Mouse (Mus musculus) MEL (cell line): ENCODE results near the gene Mylk4. TPM values are rescaled to one million over a fixed set of nuclear protein-coding genes. Genes with fewer than 3 reads are reported as not detected.

Experiments
- DNase-seq: peaks from one replicate; pipeline ENCODE4 v3.0.0; 2011; ENCODE audit warnings: low read depth, low spot score
- H3K27ac ChIP-seq: 2 replicates; pipeline ENCODE4 v1.5.1; 2012; ENCODE audit warnings: low read depth, mild to moderate bottlenecking, control low read depth, low read length, moderate library complexity; ENCODE audit not compliant: control insufficient read depth
- H3K27me3 ChIP-seq, 2 experiments: fragments of 150-350 bp in 1 of 2; sonication (generic) in 1 of 2; 2 replicates each; pipeline ENCODE4 v1.6.1; 2012; ENCODE audit warnings: low read length in 2 of 2, mild to moderate bottlenecking in 2 of 2, improper control_type of control experiment in 1 of 2, moderate library complexity in 1 of 2; ENCODE audit not compliant: insufficient read depth in 2 of 2, control insufficient read depth in 1 of 2
- H3K36me3 ChIP-seq, 2 experiments: 2 replicates each; pipeline ENCODE4 v1.6.1; 2012 to 2014; ENCODE audit warnings: low read length in 2 of 2, improper control_type of control experiment in 1 of 2, inconsistent platforms in 1 of 2, mild to moderate bottlenecking in 1 of 2; ENCODE audit not compliant: insufficient read depth in 2 of 2, control insufficient read depth in 1 of 2
- H3K4me1 ChIP-seq, 2 experiments: fragments of 150-350 bp in 1 of 2; sonication (generic) in 1 of 2; 2 replicates each; pipeline ENCODE4 v1.6.1; 2012; ENCODE audit warnings: low read length in 2 of 2, improper control_type of control experiment in 1 of 2, mild to moderate bottlenecking in 1 of 2; ENCODE audit not compliant: insufficient read depth in 2 of 2, control insufficient read depth in 1 of 2
- H3K4me3 ChIP-seq, 2 experiments: fragments of 150-350 bp in 1 of 2; sonication (generic) in 1 of 2; 2 replicates each; pipeline ENCODE4 v1.5.1; 2012; ENCODE audit warnings: low read depth in 2 of 2, low read length in 2 of 2, mild to moderate bottlenecking in 2 of 2, moderate library complexity in 2 of 2, control low read depth in 1 of 2, improper control_type of control experiment in 1 of 2; ENCODE audit not compliant: control insufficient read depth in 1 of 2, insufficient read depth in 1 of 2
- H3K79me2 ChIP-seq: 2 replicates; pipeline ENCODE4 v1.6.1; 2012; ENCODE audit warnings: mild to moderate bottlenecking, low read length, moderate library complexity; ENCODE audit not compliant: control insufficient read depth, poor library complexity, insufficient read depth
- H3K9ac ChIP-seq: 2 replicates; pipeline ENCODE4 v1.6.1; 2012; ENCODE audit warnings: low read depth, mild to moderate bottlenecking, control low read depth, low read length, moderate library complexity; ENCODE audit not compliant: control insufficient read depth, poor library complexity, severe bottlenecking
- H3K9me3 ChIP-seq: fragments of 150-350 bp; sonication (generic); replicated peaks from 2 replicates; pipeline ENCODE4 v1.6.1; 2012; ENCODE audit warnings: mild to moderate bottlenecking, low read length, improper control_type of control experiment, moderate library complexity; ENCODE audit not compliant: insufficient read depth
- BHLHE40 ChIP-seq: IDR thresholded peaks from 2 replicates; pipeline ENCODE4 v1.6.1; 2012; ENCODE audit warnings: low read depth, mild to moderate bottlenecking, inconsistent platforms, low read length, improper control_type of control experiment, borderline replicate concordance
- CHD1 ChIP-seq: IDR thresholded peaks from 2 replicates; pipeline ENCODE4 v1.6.1; 2012; ENCODE audit warnings: low read depth, mild to moderate bottlenecking, inconsistent platforms, low read length, improper control_type of control experiment
- ELF1 ChIP-seq: IDR thresholded peaks from 2 replicates; pipeline ENCODE4 v1.6.1; 2014; ENCODE audit warnings: low read depth, mild to moderate bottlenecking, inconsistent platforms, low read length, improper control_type of control experiment, moderate library complexity
- EP300 ChIP-seq, 2 experiments: IDR thresholded peaks; 2 replicates each; pipeline ENCODE4 v1.6.1; 2011; ENCODE audit warnings: improper control_type of control experiment in 2 of 2, low read length in 2 of 2, low read depth in 1 of 2, mild to moderate bottlenecking in 1 of 2
- ETS1 ChIP-seq: IDR thresholded peaks from 2 replicates; pipeline ENCODE4 v1.6.1; 2012; ENCODE audit warnings: low read depth, mild to moderate bottlenecking, inconsistent platforms, low read length, improper control_type of control experiment, moderate library complexity
- HCFC1 ChIP-seq: IDR thresholded peaks from 2 replicates; pipeline ENCODE4 v1.6.1; 2012; ENCODE audit warnings: low read depth, mild to moderate bottlenecking, inconsistent platforms, low read length, improper control_type of control experiment, moderate library complexity
- KAT2A ChIP-seq: conservative IDR thresholded peaks from 2 replicates; pipeline ENCODE4 v1.6.1; 2012; ENCODE audit warnings: low read depth, low read length, improper control_type of control experiment, inconsistent platforms
- MAFK ChIP-seq: IDR thresholded peaks from 2 replicates; pipeline ENCODE4 v1.6.1; 2011; ENCODE audit warnings: low read depth, mild to moderate bottlenecking, low read length, improper control_type of control experiment, borderline replicate concordance
- MAZ ChIP-seq: IDR thresholded peaks from 2 replicates; pipeline ENCODE4 v1.6.1; 2012; ENCODE audit warnings: low read depth, mild to moderate bottlenecking, inconsistent platforms, low read length, improper control_type of control experiment
- MYB ChIP-seq: IDR thresholded peaks from 2 replicates; pipeline ENCODE4 v1.6.1; 2011; ENCODE audit warnings: mild to moderate bottlenecking, low read depth, low read length, improper control_type of control experiment
- MYC ChIP-seq: IDR thresholded peaks from 2 replicates; pipeline ENCODE4 v1.6.1; 2011; ENCODE audit warnings: low read depth, mild to moderate bottlenecking, low read length, improper control_type of control experiment, moderate library complexity
- POLR2AphosphoS5 ChIP-seq: IDR thresholded peaks from 2 replicates; pipeline ENCODE4 v1.6.1; 2012; ENCODE audit warnings: low read depth, borderline replicate concordance, mild to moderate bottlenecking, inconsistent platforms, low read length, moderate library complexity, mixed read lengths
- RCOR1 ChIP-seq: IDR thresholded peaks from 2 replicates; pipeline ENCODE4 v1.6.1; 2012; ENCODE audit warnings: low read depth, mild to moderate bottlenecking, inconsistent platforms, low read length, improper control_type of control experiment
- SIN3A ChIP-seq: IDR thresholded peaks from 2 replicates; pipeline ENCODE4 v1.6.1; 2012; ENCODE audit warnings: low read length, improper control_type of control experiment, inconsistent platforms
- SMC3 ChIP-seq: IDR thresholded peaks from 2 replicates; pipeline ENCODE4 v1.6.1; 2011; ENCODE audit warnings: low read depth, low read length, improper control_type of control experiment
- TBP ChIP-seq: IDR thresholded peaks from 2 replicates; pipeline ENCODE4 v1.8.0; 2011; ENCODE audit warnings: low read depth, low read length, improper control_type of control experiment
- TCF12 ChIP-seq: IDR thresholded peaks from 2 replicates; pipeline ENCODE4 v1.6.1; 2014; ENCODE audit warnings: low read depth, mild to moderate bottlenecking, inconsistent platforms, low read length, improper control_type of control experiment, moderate library complexity
- USF1 ChIP-seq: IDR thresholded peaks from 2 replicates; pipeline ENCODE4 v1.6.1; 2014; ENCODE audit warnings: low read depth, mild to moderate bottlenecking, inconsistent platforms, low read length, improper control_type of control experiment, moderate library complexity
- ZKSCAN1 ChIP-seq: IDR thresholded peaks from 2 replicates; pipeline ENCODE4 v1.6.1; 2012; ENCODE audit warnings: low read depth, mild to moderate bottlenecking, inconsistent platforms, low read length, improper control_type of control experiment, moderate library complexity
- polyA plus RNA-seq, 2 experiments: library from polyadenylated mRNA; stranded (reverse) in 1 of 2; unstranded in 1 of 2; fragments of >175 nt in 1 of 2; fragments of >200 nt in 1 of 2; gene quantifications; 2 replicates each; pipeline versions ENCODE4 v1.2.1 to v1.2.4; 2012; ENCODE audit warnings: low replicate concordance in 2 of 2, low read depth in 1 of 2; ENCODE audit not compliant: insufficient read length in 2 of 2, insufficient read depth in 1 of 2, missing spikeins in 1 of 2
- total RNA-seq: library from RNA; depleted of rRNA; stranded (reverse); fragments of 300-350 nt; gene quantifications from 2 replicates; pipeline ENCODE4 v1.2.3, GENCODE M21; 2012

The Mylk4 gene
- total and polyA plus RNA-seq, 3 experiments: not detected

DNA sequence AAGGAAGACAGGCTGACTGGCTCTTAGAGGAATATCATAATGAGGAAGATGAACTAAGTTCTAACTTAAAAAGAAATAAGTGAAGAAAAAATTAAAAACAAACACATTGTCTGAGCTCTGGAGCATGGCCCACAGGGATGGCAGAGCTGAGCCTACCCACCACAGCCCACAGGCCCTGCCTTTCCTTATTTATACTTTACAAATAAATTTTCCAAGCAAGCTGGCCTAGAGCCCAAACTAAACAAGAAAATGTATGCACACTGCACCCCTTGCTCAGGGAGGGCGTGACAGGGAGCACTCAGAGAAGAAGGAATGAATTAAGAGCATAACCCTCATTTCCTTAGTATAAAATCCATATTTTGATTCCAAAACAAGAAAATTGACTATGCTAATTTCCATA lies 82.2 kb downstream of the Mylk4 start:
- no peak for TF ChIP-seq BHLHE40
- no peak for TF ChIP-seq TBP
- TF ChIP-seq KAT2A: no peak
- no peak for TF ChIP-seq CHD1
- TF ChIP-seq MAFK: no peak
- TF ChIP-seq TCF12: no peak
- no peak for TF ChIP-seq HCFC1
- TF ChIP-seq EP300 (IDR thresholded peaks at IDR 0.05; ENCODE audit: low read depth in 1 of 2, low read length in 2 of 2): no peak
- TF ChIP-seq ZKSCAN1: no peak
- no peak for TF ChIP-seq ETS1
- no peak for TF ChIP-seq SIN3A
- no peak for TF ChIP-seq MAZ
- TF ChIP-seq MYC: no peak
- no peak for TF ChIP-seq RCOR1
- TF ChIP-seq, all 39 proteins: peak for 0
- H3K27ac ChIP-seq: no peak overlapping the region
- peaks cover 0 to 6% of the 10 kb centered on the region in 2 experiments; a peak in 2 of 4 replicates for H3K27me3 ChIP-seq
- no peaks in the 10 kb centered on the region for H3K9me3 ChIP-seq
- DNase-seq: no peak
- H3K4me1 ChIP-seq: no peaks in the 10 kb centered on the region
- no peaks in the 10 kb centered on the region for H3K79me2 ChIP-seq
- no peaks in the 10 kb centered on the region for H3K36me3 ChIP-seq
- H3K4me3 ChIP-seq: no peak overlapping the region
- H3K9ac ChIP-seq: no peak overlapping the region

DNA sequence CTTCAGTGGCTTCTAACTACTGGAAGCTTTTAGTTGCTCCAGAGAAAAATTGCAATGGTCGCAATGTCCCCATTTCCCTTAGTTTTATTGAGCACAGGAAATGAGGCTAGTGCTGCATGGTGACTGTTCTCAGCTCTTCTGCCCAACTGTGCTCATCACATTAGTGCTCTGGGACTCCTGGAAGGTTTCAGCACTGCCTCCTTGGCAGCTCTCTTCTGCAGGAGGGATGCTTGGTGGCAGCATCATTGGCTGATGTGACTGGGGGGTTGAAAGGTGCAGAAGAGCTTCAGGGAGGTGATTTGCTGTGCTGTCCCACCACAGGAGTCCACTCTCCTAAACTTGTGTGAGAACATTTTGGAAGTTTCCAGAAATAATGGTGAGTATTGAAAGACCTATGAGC lies 84.4 kb downstream of the Mylk4 start:
- no peaks in the 10 kb centered on the region for H3K36me3 ChIP-seq
- no peaks in the 10 kb centered on the region for H3K9me3 ChIP-seq
- H3K9ac ChIP-seq: no peak overlapping the region
- H3K27me3 ChIP-seq: peaks cover 0 to 6% of the 10 kb centered on the region in 2 experiments; a peak in 2 of 4 replicates
- no peak overlapping the region for H3K4me3 ChIP-seq
- H3K4me1 ChIP-seq: no peaks in the 10 kb centered on the region
- no peak for DNase-seq
- no peaks in the 10 kb centered on the region for H3K79me2 ChIP-seq
- TF ChIP-seq HCFC1 (no peak), ELF1 (no peak), MYB (no peak), USF1 (no peak), SMC3 (no peak), ZKSCAN1 (no peak), POLR2AphosphoS5 (no peak), MAZ (no peak)
- no peak overlapping the region for H3K27ac ChIP-seq
